Mouse (Mus musculus) lung, postnatal 14 days (tissue): Measurements from ENCODE around the gene Zar1l.

Source experiments
- DNase-seq: peaks from one replicate; pipeline ENCODE4 v3.0.0; 2021

The Zar1l gene

GRCm38 (mm10) chr5:150478612-150479011, 39.4 kb downstream of the Zar1l start:
- no peak for DNase-seq

- DNase-seq, result no peak
These were observed 40.6 kb downstream of the Zar1l start for GRCm38 (mm10) chr5:150477364-150477763.

GRCm38 (mm10) chr5:150468431-150468830, 49.5 kb downstream of the Zar1l start:
- DNase-seq, result peak; percentile 39

GRCm38 (mm10) chr5:150466132-150466531, 51.8 kb downstream of the Zar1l start:
- peak; percentile 91 for DNase-seq

- peak; percentile 30 for DNase-seq
These were observed 52.7 kb downstream of the Zar1l start for GRCm38 (mm10) chr5:150465218-150465617.

- DNase-seq, result no peak
These were observed 53.2 kb downstream of the Zar1l start for GRCm38 (mm10) chr5:150464721-150465120.

GRCm38 (mm10) chr5:150459801-150460200, 58.2 kb downstream of the Zar1l start:
- DNase-seq, result no peak

GRCm38 (mm10) chr5:150457904-150458739, 59.8 kb downstream of the Zar1l start:
- DNase-seq, result peak; percentile 45

GRCm38 (mm10) chr5:150457165-150457903, 60.6 kb downstream of the Zar1l start:
- DNase-seq, result peak; percentile 53
